Mouse (Mus musculus) midbrain, embryonic 10.5 days (tissue): ENCODE data around the gene Slc36a3. TPM values are rescaled to one million over a fixed set of nuclear protein-coding genes. Genes with fewer than 3 reads are reported as not detected.
A peak's percentile ranks its signal among the peaks of the same experiment; 100 is the strongest.
"Not testable (repeated sequence)": the region's sequence is repeated elsewhere in the genome, so short reads cannot be mapped to it uniquely, and the experiment has no call there.

ENCODE experiments used
- DNase-seq: peaks from one replicate; pipeline ENCODE4 v3.0.0-alpha.2; 2017; ENCODE audit warnings: low spot score
- H3K27ac ChIP-seq: fragments of 300-500 bp; sonication (generic); replicated peaks from 2 replicates; pipeline ENCODE4 v1.5.1; 2016; ENCODE audit warnings: mild to moderate bottlenecking
- H3K27me3 ChIP-seq: fragments of 300-500 bp; sonication (generic); 2 replicates; pipeline ENCODE4 v1.6.1; 2016; ENCODE audit warnings: low read depth, mild to moderate bottlenecking; ENCODE audit not compliant: poor library complexity, severe bottlenecking
- H3K36me3 ChIP-seq: fragments of 300-500 bp; sonication (generic); 2 replicates; pipeline ENCODE4 v1.6.1; 2016; ENCODE audit warnings: mild to moderate bottlenecking, moderate library complexity
- H3K4me1 ChIP-seq: fragments of 300-500 bp; sonication (generic); 2 replicates; pipeline ENCODE4 v1.6.1; 2016
- H3K4me3 ChIP-seq: fragments of 300-500 bp; sonication (generic); 2 replicates; pipeline ENCODE4 v1.5.1; 2016; ENCODE audit warnings: mild to moderate bottlenecking, moderate library complexity
- H3K9me3 ChIP-seq: fragments of 300-500 bp; sonication (generic); replicated peaks from 2 replicates; pipeline ENCODE4 v1.6.1; 2016; ENCODE audit warnings: mild to moderate bottlenecking
- WGBS: fragments of 180-500 bp; shearing (Covaris S2); methylation state at CpG from one replicate; pipeline ENCODE4 v1.1.7; 2016; 5-methylcytosine and 5-hydroxymethylcytosine counted together
- polyA plus RNA-seq: library from polyadenylated mRNA; unstranded; fragments of >200 nt; fragmentation: Nextera tagmentation; extraction: Ambion mirVana; gene quantifications from 2 replicates; pipeline ENCODE4 v1.2.1, GENCODE M21; 2016

Slc36a3 gene
- polyA plus RNA-seq, 1 experiment from 2014 or later: not detected

GRCm38 (mm10) chr11:55098189-55098915 lies 53.2 kb downstream of the Slc36a3 start:
- Histone ChIP-seq H3K27me3 (peaks cover 11% of the 10 kb centered on the region; the same call in 1 of the 2 replicates), H3K27ac (peak overlapping the region; percentile 83), H3K9me3 (no peaks in the 10 kb centered on the region), H3K4me1 (peaks cover 29% of the 10 kb centered on the region), H3K4me3 (peak overlapping the region; percentile 70), H3K36me3 (no peaks in the 10 kb centered on the region)
- 14% methylated on average over 24 of the region's 24 CpGs for WGBS
- no peak for DNase-seq

GRCm38 (mm10) chr11:55097463-55098188 lies 53.9 kb downstream of the Slc36a3 start, which contains the start of gene Gm2a:
TSS of gene Gm2a (plus strand) at chr11:55098115.
- Histone ChIP-seq H3K9me3 (no peaks in the 10 kb centered on the region), H3K4me1 (peaks cover 24% of the 10 kb centered on the region), H3K4me3 (peak within 1 kb of the TSS; percentile 70), H3K36me3 (no peaks in the 10 kb centered on the region), H3K27ac (peak within 1 kb of the TSS; percentile 83), H3K27me3 (peaks cover 11% of the 10 kb centered on the region; the same call in 1 of the 2 replicates)
- 2% methylated on average over 45 of the region's 45 CpGs for WGBS
- peak; percentile 98 for DNase-seq

GRCm38 (mm10) chr11:55096731-55097462 lies 54.6 kb downstream of the Slc36a3 start:
- Histone ChIP-seq H3K4me1 (peaks cover 24% of the 10 kb centered on the region), H3K4me3 (peak overlapping the region; percentile 70), H3K27ac (no peak overlapping the region; the same call in 1 of the 2 replicates), H3K27me3 (peaks cover 11% of the 10 kb centered on the region; the same call in 1 of the 2 replicates), H3K36me3 (no peaks in the 10 kb centered on the region), H3K9me3 (no peaks in the 10 kb centered on the region)
- 37% methylated on average over 11 of the region's 11 CpGs for WGBS
- no peak for DNase-seq

GRCm38 (mm10) chr11:55096296-55096695 lies 55.2 kb downstream of the Slc36a3 start:
- not testable (repeated sequence) for H3K9me3 ChIP-seq
- H3K4me1 ChIP-seq: peaks cover 24% of the 10 kb centered on the region
- 81% methylated on average over 4 of the region's 4 CpGs for WGBS

GRCm38 (mm10) chr11:55093096-55093495 lies 58.4 kb downstream of the Slc36a3 start:
- no peaks in the 10 kb centered on the region for H3K9me3 ChIP-seq
- H3K27ac ChIP-seq: no peak overlapping the region
- 0 out of 2 replicates have a peak, but pooled peaks cover under 1% of the 10 kb centered on the region for H3K27me3 ChIP-seq
- H3K36me3 ChIP-seq: no peaks in the 10 kb centered on the region
- 91% methylated on average over 7 of the region's 7 CpGs for whole genome bisulfite sequencing
- H3K4me1 ChIP-seq: peaks cover 11% of the 10 kb centered on the region
- no peak for DNase-seq
- no peak overlapping the region for H3K4me3 ChIP-seq

More at GRCm38 (mm10) chr11:55096296-55096695, 55.2 kb downstream of the Slc36a3 start:
- not testable (repeated sequence) for DNase-seq, H3K36me3 ChIP-seq, H3K4me3 ChIP-seq, H3K27ac ChIP-seq
- peaks cover 11% of the 10 kb centered on the region; the same call in 1 of the 2 replicates for H3K27me3 ChIP-seq

- WGBS: 83% methylated on average over 2 of the region's 2 CpGs
- no peak for DNase-seq
- H3K36me3 ChIP-seq: no peaks in the 10 kb centered on the region
- no peak overlapping the region for H3K27ac ChIP-seq
- H3K9me3 ChIP-seq: no peaks in the 10 kb centered on the region
- peaks cover 6% of the 10 kb centered on the region; the same call in 1 of the 2 replicates for H3K27me3 ChIP-seq
- peaks cover 3% of the 10 kb centered on the region for H3K4me1 ChIP-seq
- no peak overlapping the region for H3K4me3 ChIP-seq
Measured at GRCm38 (mm10) chr11:55089892-55090291, 61.6 kb downstream of the Slc36a3 start.

- DNase-seq: peak; percentile 79
- Histone ChIP-seq H3K27me3 (peaks cover 6% of the 10 kb centered on the region; the same call in 1 of the 2 replicates), H3K4me1 (peaks cover 3% of the 10 kb centered on the region), H3K4me3 (no peak overlapping the region), H3K36me3 (no peaks in the 10 kb centered on the region), H3K9me3 (0 out of 2 replicates have a peak, but pooled peaks cover 3% of the 10 kb centered on the region), H3K27ac (no peak overlapping the region)
- 5% methylated on average over 10 of the region's 10 CpGs for WGBS
Measured at GRCm38 (mm10) chr11:55087006-55087405, 64.5 kb downstream of the Slc36a3 start.

GRCm38 (mm10) chr11:55085396-55085795 lies 66.1 kb downstream of the Slc36a3 start:
- Histone ChIP-seq H3K27ac (no peak overlapping the region), H3K27me3 (peaks cover 6% of the 10 kb centered on the region; the same call in 1 of the 2 replicates)
- WGBS: 61% methylated on average over 5 of the region's 5 CpGs

GRCm38 (mm10) chr11:55084629-55085028 lies 66.9 kb downstream of the Slc36a3 start:
- no peaks in the 10 kb centered on the region for H3K36me3 ChIP-seq

More at GRCm38 (mm10) chr11:55085396-55085795, 66.1 kb downstream of the Slc36a3 start:
- DNase-seq: no peak
- no peaks in the 10 kb centered on the region for H3K36me3 ChIP-seq
- H3K4me3 ChIP-seq: no peak overlapping the region
- H3K9me3 ChIP-seq: 0 out of 2 replicates have a peak, but pooled peaks cover 5% of the 10 kb centered on the region
- peaks cover 3% of the 10 kb centered on the region for H3K4me1 ChIP-seq

GRCm38 (mm10) chr11:55081206-55081605 lies 70.3 kb downstream of the Slc36a3 start:
- Histone ChIP-seq H3K36me3 (no peaks in the 10 kb centered on the region), H3K4me1 (peaks cover 19% of the 10 kb centered on the region), H3K4me3 (no peak overlapping the region), H3K9me3 (peaks cover 5% of the 10 kb centered on the region; the same call in 1 of the 2 replicates), H3K27me3 (peaks cover 37% of the 10 kb centered on the region), H3K27ac (no peak overlapping the region)
- DNase-seq: no peak
- WGBS: 89% methylated on average over 9 of the region's 9 CpGs

More at GRCm38 (mm10) chr11:55084629-55085028, 66.9 kb downstream of the Slc36a3 start:
- peaks cover 5% of the 10 kb centered on the region; the same call in 1 of the 2 replicates for H3K9me3 ChIP-seq
- H3K4me1 ChIP-seq: peaks cover 3% of the 10 kb centered on the region
- H3K27me3 ChIP-seq: peaks cover 8% of the 10 kb centered on the region
- H3K4me3 ChIP-seq: no peak overlapping the region
- no peak for DNase-seq
- H3K27ac ChIP-seq: no peak overlapping the region
- WGBS: 81% methylated on average over 4 of the region's 4 CpGs

GRCm38 (mm10) chr11:55079180-55079579 lies 72.3 kb downstream of the Slc36a3 start:
- Histone ChIP-seq H3K4me3 (no peak overlapping the region), H3K27me3 (peaks cover 40% of the 10 kb centered on the region), H3K27ac (no peak overlapping the region), H3K36me3 (no peaks in the 10 kb centered on the region), H3K4me1 (peaks cover 19% of the 10 kb centered on the region), H3K9me3 (peaks cover 5% of the 10 kb centered on the region; the same call in 1 of the 2 replicates)
- WGBS: 78% methylated on average over 4 of the region's 4 CpGs
- DNase-seq: no peak

- Histone ChIP-seq H3K27me3 (peaks cover 40% of the 10 kb centered on the region), H3K4me3 (peak overlapping the region; percentile 63), H3K9me3 (peaks cover 5% of the 10 kb centered on the region; the same call in 1 of the 2 replicates), H3K4me1 (peaks cover 19% of the 10 kb centered on the region), H3K36me3 (no peaks in the 10 kb centered on the region), H3K27ac (no peak overlapping the region)
- DNase-seq: no peak
- 65% methylated on average over 3 of the region's 3 CpGs for whole genome bisulfite sequencing
Measured at GRCm38 (mm10) chr11:55078502-55078901, 73.0 kb downstream of the Slc36a3 start.
